Mouse (Mus musculus) lung, adult 18-20 months (tissue): ENCODE data around the gene Gm9945.

Source experiments
- DNase-seq, 2 experiments: peaks; one replicate each; pipeline ENCODE4 v3.0.0; 2022; ENCODE audit warnings: mixed read lengths in 2 of 2

Gene Gm9945

GRCm38 (mm10) chr11:53479783-53480301 lies at the start of gene Gm9945, which contains the start of gene Sowaha:
Gene Gm9945 (plus strand): TSS chr11:53480166.
Gene Sowaha (minus strand): TSS chr11:53480274.
- peak; percentile 54 to 69 for DNase-seq

- DNase-seq, result no peak
Measured at GRCm38 (mm10) chr11:53430300-53430669, 49.7 kb upstream of the Gm9945 start.

GRCm38 (mm10) chr11:53430670-53431346 lies 49.2 kb upstream of the Gm9945 start, which contains the start of the genes Uqcrq and Gdf9:
Gene Uqcrq (minus strand): TSS chr11:53430831.
Gene Gdf9 (plus strand): TSS chr11:53431023.
- DNase-seq, result peak; percentile 100

- DNase-seq, result peak; percentile 16 to 48
Measured at GRCm38 (mm10) chr11:53431347-53432056, 48.5 kb upstream of the Gm9945 start.

- DNase-seq, result no peak
Measured at GRCm38 (mm10) chr11:53433057-53433456, 46.9 kb upstream of the Gm9945 start.

- DNase-seq, result no peak
Measured at GRCm38 (mm10) chr11:53435504-53435903, 44.5 kb upstream of the Gm9945 start.

GRCm38 (mm10) chr11:53436338-53436737 lies 43.6 kb upstream of the Gm9945 start:
- no peak for DNase-seq

GRCm38 (mm10) chr11:53441921-53442320 lies 38.0 kb upstream of the Gm9945 start:
- no peak for DNase-seq

GRCm38 (mm10) chr11:53443861-53444260 lies 36.1 kb upstream of the Gm9945 start:
- DNase-seq, result peak; percentile 32 to 47

- DNase-seq, result no peak
Measured at GRCm38 (mm10) chr11:53445562-53445961, 34.4 kb upstream of the Gm9945 start.

- no peak for DNase-seq
Measured at GRCm38 (mm10) chr11:53446183-53446582, 33.8 kb upstream of the Gm9945 start.

GRCm38 (mm10) chr11:53447996-53448395 lies 32.0 kb upstream of the Gm9945 start:
- no peak for DNase-seq

GRCm38 (mm10) chr11:53448529-53448928 lies 31.4 kb upstream of the Gm9945 start:
- no peak for DNase-seq

GRCm38 (mm10) chr11:53450070-53450705 lies 29.8 kb upstream of the Gm9945 start:
- DNase-seq, result peak in 1 of 2 experiments; percentile 37

GRCm38 (mm10) chr11:53451361-53451760 lies 28.6 kb upstream of the Gm9945 start:
- no peak for DNase-seq

- no peak for DNase-seq
Measured at GRCm38 (mm10) chr11:53452396-53452795, 27.6 kb upstream of the Gm9945 start.

- DNase-seq, result no peak
Measured at GRCm38 (mm10) chr11:53453031-53453430, 26.9 kb upstream of the Gm9945 start.

- DNase-seq, result peak; percentile 73 to 75
Measured at GRCm38 (mm10) chr11:53456474-53457371, 23.2 kb upstream of the Gm9945 start, which contains the start of the genes Gm10447 and Shroom1. Gene Gm10447 (minus strand): TSS chr11:53457110. Gene Shroom1 (plus strand): TSS chr11:53457205.

GRCm38 (mm10) chr11:53457372-53457954 lies 22.5 kb upstream of the Gm9945 start:
- DNase-seq, result no peak

- no peak for DNase-seq
Measured at GRCm38 (mm10) chr11:53458996-53459395, 21.0 kb upstream of the Gm9945 start.

- DNase-seq, result no peak
Measured at GRCm38 (mm10) chr11:53460192-53460591, 19.8 kb upstream of the Gm9945 start.

- peak in 1 of 2 experiments; percentile 13 for DNase-seq
Measured at GRCm38 (mm10) chr11:53461727-53462126, 18.2 kb upstream of the Gm9945 start.
